Mouse (Mus musculus): ENCODE data around the gene Galntl5. TPM values are rescaled to one million over a fixed set of nuclear protein-coding genes. Genes with fewer than 3 reads are reported as not detected.
"Not testable (repeated sequence)": the region's sequence is repeated elsewhere in the genome, so short reads cannot be mapped to it uniquely, and the experiment has no call there.

The Galntl5 gene
- polyA plus RNA-seq, 1 experiment from 2014 or later, result not detected

GRCm38 (mm10) chr5:25190521-25190920, 9.3 kb downstream of the Galntl5 start:
- DNase-seq (ENCODE audit: low spot score), result no peak

DNA sequence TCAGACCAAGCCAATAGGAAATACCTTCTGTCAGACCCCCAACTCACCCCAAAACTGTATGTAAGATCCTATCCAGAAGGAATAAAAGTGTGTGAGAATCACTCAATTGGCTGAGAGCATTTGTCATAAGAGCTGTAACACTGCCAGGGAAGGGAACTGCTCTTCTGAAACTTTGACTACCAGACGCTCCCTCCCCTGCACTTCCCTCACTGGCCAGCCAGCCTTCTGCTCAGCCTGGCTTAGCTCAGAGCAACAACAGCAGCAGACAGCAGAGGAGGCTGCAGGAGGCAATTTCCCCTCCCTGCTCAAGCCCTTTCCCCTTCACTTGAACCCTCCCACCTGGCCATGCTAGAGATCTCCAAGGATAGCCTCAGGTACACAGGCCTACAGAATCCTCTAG, 30.6 kb downstream of the Galntl5 start:
- DNase-seq (ENCODE audit: low spot score), result no peak

GRCm38 (mm10) chr5:25213216-25213615, 32.0 kb downstream of the Galntl5 start:
- DNase-seq (ENCODE audit: low spot score), result not testable (repeated sequence)

- no peak for DNase-seq (ENCODE audit: low spot score)
These were observed 33.7 kb downstream of the Galntl5 start for GRCm38 (mm10) chr5:25215006-25215405.

- DNase-seq (ENCODE audit: low spot score), result no peak
These were observed 40.3 kb downstream of the Galntl5 start, which contains the start of gene Galnt11 for GRCm38 (mm10) chr5:25221604-25222003. TSS of gene Galnt11 (plus strand) at chr5:25221904.

GRCm38 (mm10) chr5:25222752-25223702, 41.8 kb downstream of the Galntl5 start, which contains the start of gene E130116L18Rik:
TSS of gene E130116L18Rik (minus strand) at chr5:25223153.
- peak; percentile 88 for DNase-seq (ENCODE audit: low spot score)

DNA sequence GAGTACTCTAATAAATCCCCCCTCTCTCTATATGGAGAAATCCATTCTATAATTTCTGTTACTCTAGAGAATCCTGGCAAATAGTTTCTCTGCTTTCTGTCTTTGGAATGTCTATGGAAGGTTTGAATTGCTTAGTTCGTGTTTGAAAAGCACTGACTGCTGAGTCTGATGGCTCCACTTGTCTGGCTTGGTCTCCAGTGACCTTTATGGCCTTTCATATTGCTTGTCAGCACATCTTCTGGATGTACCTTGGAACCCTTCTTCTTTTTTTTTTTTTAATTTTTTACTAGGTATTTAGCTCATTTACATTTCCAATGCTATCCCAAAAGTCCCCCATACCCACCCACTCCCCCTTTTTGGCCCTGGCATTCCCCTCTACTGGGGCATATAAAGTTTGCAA, 43.1 kb downstream of the Galntl5 start:
- DNase-seq (ENCODE audit: low spot score), result not testable (repeated sequence)

- DNase-seq (ENCODE audit: low spot score), result no peak
These were observed 61.8 kb downstream of the Galntl5 start for GRCm38 (mm10) chr5:25243101-25243500.

DNA sequence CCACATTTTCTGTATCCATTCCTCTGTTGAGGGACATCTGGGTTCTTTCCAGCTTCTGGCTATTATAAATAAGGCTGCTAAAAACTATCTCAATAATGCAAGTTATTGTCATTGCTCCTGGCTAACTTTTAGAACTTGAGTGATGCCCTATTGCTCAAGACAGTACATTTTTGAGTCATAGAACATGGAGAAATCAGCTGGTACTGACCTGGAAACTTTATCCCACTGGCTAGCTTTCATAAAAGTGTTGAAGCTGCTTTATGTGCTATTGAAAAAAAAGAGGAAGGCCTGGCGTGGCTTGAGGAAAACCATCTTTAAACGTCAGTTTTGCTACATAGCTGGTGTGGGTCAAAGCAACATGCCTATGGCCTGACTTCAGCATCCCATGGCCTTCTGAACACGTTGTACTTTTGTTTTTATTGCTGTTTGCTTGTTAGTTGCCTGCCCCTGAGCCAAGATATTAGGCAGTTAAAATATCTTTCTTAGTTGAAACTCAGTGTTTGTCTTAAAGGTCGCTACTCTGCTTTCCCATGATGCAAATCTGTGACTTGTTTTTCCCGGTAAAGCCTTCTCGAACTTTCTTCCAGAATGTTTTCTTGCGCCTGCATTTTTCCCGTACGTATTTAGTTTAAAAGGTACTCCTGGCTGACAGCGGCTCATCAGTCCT, 64.7 kb downstream of the Galntl5 start:
- no peak for DNase-seq (ENCODE audit: low spot score)

- DNase-seq (ENCODE audit: low spot score), result no peak
These were observed 65.2 kb downstream of the Galntl5 start for GRCm38 (mm10) chr5:25246473-25246865.

- no peak for DNase-seq (ENCODE audit: low spot score)
These were observed 65.8 kb downstream of the Galntl5 start for GRCm38 (mm10) chr5:25247036-25247435.

DNA sequence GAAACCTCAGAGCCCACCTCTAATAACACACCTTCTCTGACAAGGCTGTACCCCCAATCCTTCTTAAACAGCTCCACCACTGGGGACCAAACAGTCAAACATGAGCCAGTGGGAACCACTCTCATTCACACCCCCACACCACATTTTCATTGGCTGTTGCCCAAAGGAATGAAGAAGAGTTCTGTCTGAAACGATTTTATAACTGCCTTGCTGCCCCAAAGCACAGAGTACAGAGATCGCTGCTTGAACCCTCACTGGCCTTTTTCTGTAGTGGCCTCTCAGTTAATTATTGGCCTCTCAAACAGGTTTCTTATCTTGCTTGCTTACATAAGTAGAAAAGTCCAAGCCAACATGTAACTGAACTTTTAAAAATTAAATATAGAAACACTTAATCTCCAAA, 71.2 kb downstream of the Galntl5 start:
- DNase-seq (ENCODE audit: low spot score), result no peak

GRCm38 (mm10) chr5:25252825-25253544, 71.7 kb downstream of the Galntl5 start:
- no peak for DNase-seq (ENCODE audit: low spot score)

DNA sequence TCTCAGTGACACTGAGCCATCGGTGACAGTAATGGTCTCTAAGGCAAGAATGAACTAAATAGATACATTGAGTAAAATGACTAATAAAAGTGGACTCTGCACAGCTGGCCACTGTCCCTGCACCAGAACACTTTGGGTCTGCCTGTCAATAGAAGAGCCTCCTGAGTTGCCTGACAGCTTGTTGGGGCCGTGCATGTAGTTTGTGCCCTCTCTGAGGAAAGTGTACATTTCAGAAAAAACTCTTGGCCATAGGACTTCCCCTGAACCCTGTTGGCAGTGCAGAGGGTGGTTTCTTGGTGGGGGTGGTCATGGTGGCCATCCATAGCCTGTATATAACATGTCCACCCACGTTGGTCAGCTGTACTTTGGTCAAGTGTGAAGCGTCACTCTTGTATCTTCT, 73.2 kb downstream of the Galntl5 start:
- DNase-seq (ENCODE audit: low spot score), result no peak

DNA sequence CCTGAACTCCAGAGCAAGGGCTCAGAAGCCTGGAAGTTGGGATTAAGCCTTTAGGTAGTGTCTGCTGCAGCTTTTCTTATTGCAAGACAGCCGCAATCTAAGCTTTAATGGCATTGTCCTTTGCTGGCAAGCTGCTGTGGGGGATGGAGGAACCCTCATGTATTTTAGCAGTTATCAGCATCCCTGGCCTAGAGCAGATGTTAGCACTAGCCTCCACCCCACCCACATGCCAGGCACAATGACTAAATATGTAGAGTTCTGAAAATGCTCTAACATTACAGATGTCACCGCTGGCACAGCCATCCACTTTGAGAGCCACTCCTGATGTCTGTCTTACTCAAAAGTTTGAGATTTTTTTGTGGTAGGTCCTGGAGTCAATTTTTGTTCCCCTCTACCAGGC, 75.4 kb downstream of the Galntl5 start:
- no peak for DNase-seq (ENCODE audit: low spot score)

DNA sequence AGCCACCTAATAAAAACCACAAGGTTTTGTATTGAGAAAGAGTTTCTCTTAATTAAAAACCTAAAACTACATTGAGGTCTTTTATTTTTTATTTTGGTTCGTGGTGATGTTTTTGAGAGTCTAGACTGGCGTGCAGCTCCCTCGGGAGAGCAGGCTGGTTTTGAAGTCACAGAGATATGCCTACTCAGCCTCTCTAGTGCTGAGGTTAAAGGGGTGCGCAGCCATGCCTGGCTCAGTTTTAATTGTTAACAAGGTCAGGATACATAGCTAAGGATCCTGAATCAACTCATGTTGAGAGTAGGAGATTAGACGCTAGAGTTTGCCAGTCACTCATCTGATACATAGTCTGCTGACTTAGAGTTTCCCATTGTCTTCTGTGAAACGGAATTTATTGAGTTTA, 80.2 kb downstream of the Galntl5 start:
- DNase-seq (ENCODE audit: low spot score), result no peak

DNA sequence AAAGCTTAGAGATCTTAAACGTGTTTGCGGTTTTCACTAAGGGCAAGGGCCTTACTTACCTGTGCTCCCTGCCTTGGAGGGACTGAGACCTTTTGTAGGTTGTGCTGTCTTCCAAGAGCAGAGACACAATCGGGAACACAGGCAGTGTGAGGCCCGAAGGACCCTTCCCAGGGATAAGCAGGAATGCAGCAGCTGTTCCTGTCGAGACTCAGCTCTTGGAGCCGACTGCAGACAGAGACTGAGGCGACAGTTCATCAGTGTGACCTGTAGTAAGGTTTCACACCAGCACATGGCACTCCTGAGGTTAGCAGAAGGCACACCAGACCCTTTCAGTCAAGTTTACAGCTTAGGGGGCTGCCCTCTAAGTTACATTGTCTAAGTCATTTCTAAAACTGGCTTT, 81.0 kb downstream of the Galntl5 start:
- DNase-seq (ENCODE audit: low spot score), result no peak

- DNase-seq (ENCODE audit: low spot score), result no peak
These were observed 87.1 kb downstream of the Galntl5 start for GRCm38 (mm10) chr5:25268258-25268888.
